Mouse (Mus musculus): ENCODE data around the gene Calm4. TPM values are rescaled to one million over a fixed set of nuclear protein-coding genes. Genes with fewer than 3 reads are reported as not detected.

Calm4 gene
- polyA plus RNA-seq (2014; fragmentation: Illumina TruSeq; extraction: RNeasy Lipid Tissue Mini Kit (QIAGEN cat#74804); ENCODE audit: low read depth, low replicate concordance): not detected

GRCm38 (mm10) chr13:3837312-3837807, at the start of gene Calm4:
TSS of gene Calm4 (plus strand) at chr13:3837757.

GRCm38 (mm10) chr13:3804186-3804585, 33.4 kb upstream of the Calm4 start, which contains the start of gene Calml3:
TSS of gene Calml3 (minus strand) at chr13:3804316.

GRCm38 (mm10) chr13:3853648-3854333, 16.2 kb downstream of the Calm4 start, which contains the start of gene Calm5:
TSS of gene Calm5 (plus strand) at chr13:3854173.

Other genes starting within 250 kb of the Calm4 start
- gene Fam208b, start 226.6 kb upstream of the Calm4 start, polyA plus RNA-seq (2014; fragmentation: Illumina TruSeq; extraction: RNeasy Lipid Tissue Mini Kit (QIAGEN cat#74804); ENCODE audit: low read depth, low replicate concordance): 16.2 TPM
- gene Asb13, start 203.7 kb upstream of the Calm4 start, polyA plus RNA-seq (2014; fragmentation: Illumina TruSeq; extraction: RNeasy Lipid Tissue Mini Kit (QIAGEN cat#74804); ENCODE audit: low read depth, low replicate concordance): 32.2 TPM
- gene Calml3, start 33.4 kb upstream of the Calm4 start, polyA plus RNA-seq (2014; fragmentation: Illumina TruSeq; extraction: RNeasy Lipid Tissue Mini Kit (QIAGEN cat#74804); ENCODE audit: low read depth, low replicate concordance): not detected
- gene Calm5, start 16.4 kb downstream of the Calm4 start, polyA plus RNA-seq (2014; fragmentation: Illumina TruSeq; extraction: RNeasy Lipid Tissue Mini Kit (QIAGEN cat#74804); ENCODE audit: low read depth, low replicate concordance): not detected
- 142 TPM for gene Net1, start 80.5 kb downstream of the Calm4 start, polyA plus RNA-seq (2014; fragmentation: Illumina TruSeq; extraction: RNeasy Lipid Tissue Mini Kit (QIAGEN cat#74804); ENCODE audit: low read depth, low replicate concordance)
- gene Tubal3, start 80.5 kb downstream of the Calm4 start, polyA plus RNA-seq (2014; fragmentation: Illumina TruSeq; extraction: RNeasy Lipid Tissue Mini Kit (QIAGEN cat#74804); ENCODE audit: low read depth, low replicate concordance): not detected
- gene Ucn3, start 107.6 kb downstream of the Calm4 start, polyA plus RNA-seq (2014; fragmentation: Illumina TruSeq; extraction: RNeasy Lipid Tissue Mini Kit (QIAGEN cat#74804); ENCODE audit: low read depth, low replicate concordance): not detected
- gene Akr1c14, start 211.3 kb downstream of the Calm4 start, polyA plus RNA-seq (2014; fragmentation: Illumina TruSeq; extraction: RNeasy Lipid Tissue Mini Kit (QIAGEN cat#74804); ENCODE audit: low read depth, low replicate concordance): 819 TPM